7 mouse cellular contexts compared by ENCODE assay signal in genomic region chr13:76018844-76019400, GRCm38 (mm10). TPM values are rescaled to one million over a fixed set of nuclear protein-coding genes. Genes with fewer than 3 reads are reported as not detected.
DNase-seq lines count a peak whose midpoint lies in the region; ATAC-seq and TF ChIP-seq lines count a peak whose summit lies in the region.

No protein-coding gene starts in this region.

- no peak for DNase-seq in testis, postnatal 10 days (ENCODE audit: low spot score)
- no peak for DNase-seq in intestine, embryonic 14.5 days (ENCODE audit: low spot score)
- no peak for DNase-seq in cerebellum, adult 8-10 months
- no peak for DNase-seq in spleen, postnatal 14 days (ENCODE audit: low spot score in 2 of 2)

- peak overlapping the region; percentile 94 for H3K4me3 ChIP-seq in testis, adult 2 months (ENCODE audit: control insufficient read depth, low read depth, low read length)
- peak overlapping the region; percentile 83 for H3K4me3 ChIP-seq in erythroblast, embryonic 14.5 days (replicated peaks)
- H3K4me3 ChIP-seq in intestine, embryonic 14.5 days (ENCODE audit: low read depth, low read length), result peak overlapping the region; percentile 81
- H3K4me3 ChIP-seq in midbrain, embryonic 16.5 days (ENCODE audit: low read depth, low read length), result peak overlapping the region; percentile 82

- no peak for TF ChIP-seq POLR2A in testis, adult 2 months (IDR thresholded peaks at IDR 0.05; ENCODE audit: control insufficient read depth, low read depth, low read length)

- no peak for TF ChIP-seq CTCF in testis, adult 2 months (IDR thresholded peaks at IDR 0.05; ENCODE audit: control insufficient read depth, insufficient read depth, insufficient replicate concordance, low read depth, low read length)

- ATAC-seq in intestine, embryonic 14.5 days (replicated peaks; ENCODE audit: low FRiP score, low TSS enrichment, low read depth), result peak; percentile 72
- peak; percentile 75 for ATAC-seq in midbrain, embryonic 16.5 days

- peak overlapping the region; percentile 39; the same call in 1 of the 2 replicates for H3K9ac ChIP-seq in intestine, embryonic 14.5 days (ENCODE audit: low read length)
- no peak overlapping the region for H3K9ac ChIP-seq in midbrain, embryonic 16.5 days (ENCODE audit: low read depth, low read length)

- no peaks in the 10 kb centered on the region for H3K27me3 ChIP-seq in testis, adult 2 months (ENCODE audit: control insufficient read depth, insufficient read depth, low read length)
- peaks cover 2% of the 10 kb centered on the region; the same call in 1 of the 2 replicates for H3K27me3 ChIP-seq in erythroblast, embryonic 14.5 days (ENCODE audit: control insufficient read depth)
- no peaks in the 10 kb centered on the region for H3K27me3 ChIP-seq in intestine, embryonic 14.5 days (replicated peaks; ENCODE audit: control insufficient read depth, insufficient read depth, low read length)
- no peaks in the 10 kb centered on the region for H3K27me3 ChIP-seq in midbrain, embryonic 16.5 days (ENCODE audit: control insufficient read depth, insufficient read depth, low read depth, low read length)

- H3K4me1 ChIP-seq in testis, adult 2 months (ENCODE audit: control insufficient read depth, insufficient read depth, low read length), result no peaks in the 10 kb centered on the region; the same call in 1 of the 2 replicates
- H3K4me1 ChIP-seq in erythroblast, embryonic 14.5 days (ENCODE audit: control insufficient read depth), result peaks cover 27% of the 10 kb centered on the region
- H3K4me1 ChIP-seq in intestine, embryonic 14.5 days (replicated peaks; ENCODE audit: control insufficient read depth, insufficient read depth, low read length), result peaks cover 7% of the 10 kb centered on the region; the same call in 1 of the 2 replicates
- peaks cover 8% of the 10 kb centered on the region for H3K4me1 ChIP-seq in midbrain, embryonic 16.5 days (ENCODE audit: control insufficient read depth, insufficient read depth, low read length)

- H3K4me2 ChIP-seq in intestine, embryonic 14.5 days (ENCODE audit: low read length), result peak overlapping the region; percentile 76
- peak overlapping the region; percentile 76 for H3K4me2 ChIP-seq in midbrain, embryonic 16.5 days (ENCODE audit: low read length)

- WGBS in intestine, embryonic 14.5 days, result 45% methylated on average over 5 of the region's 5 CpGs
- 45% methylated on average over 5 of the region's 5 CpGs for WGBS in midbrain, embryonic 16.5 days

- H3K9me3 ChIP-seq in erythroblast, embryonic 14.5 days (ENCODE audit: control insufficient read depth, low read length), result no peaks in the 10 kb centered on the region
- no peaks in the 10 kb centered on the region for H3K9me3 ChIP-seq in intestine, embryonic 14.5 days (ENCODE audit: control insufficient read depth, low read length)
- no peaks in the 10 kb centered on the region for H3K9me3 ChIP-seq in midbrain, embryonic 16.5 days (replicated peaks; ENCODE audit: control insufficient read depth, low read length, poor library complexity, severe bottlenecking)

- H3K27ac ChIP-seq in testis, adult 2 months (ENCODE audit: control insufficient read depth, insufficient read depth, low read depth, low read length), result peak overlapping the region; percentile 29; the same call in 1 of the 2 replicates
- H3K27ac ChIP-seq in intestine, embryonic 14.5 days (ENCODE audit: low read depth), result peak overlapping the region; percentile 95; the same call in 1 of the 2 replicates
- H3K27ac ChIP-seq in midbrain, embryonic 16.5 days (ENCODE audit: low read length), result no peak overlapping the region

- H3K36me3 ChIP-seq in testis, adult 2 months (ENCODE audit: control insufficient read depth, insufficient read depth, low read length), result no peaks in the 10 kb centered on the region
- peaks cover 2% of the 10 kb centered on the region for H3K36me3 ChIP-seq in erythroblast, embryonic 14.5 days (ENCODE audit: control insufficient read depth)
- no peaks in the 10 kb centered on the region for H3K36me3 ChIP-seq in intestine, embryonic 14.5 days (ENCODE audit: control insufficient read depth, insufficient read depth, low read length)
- no peaks in the 10 kb centered on the region for H3K36me3 ChIP-seq in midbrain, embryonic 16.5 days (ENCODE audit: control insufficient read depth, insufficient read depth, low read length)

RNA-seq across cellular contexts. Expression of gene Rfesd, which starts 0.4 kb away (rescaled TPM):
- 10.1 and 14.3 TPM in 2 replicates for polyA plus RNA-seq in testis, adult 2 months (2012; rRNA removed)
- 0.90 and 1.3 TPM in 2 replicates for polyA plus RNA-seq in erythroblast, embryonic 14.5 days (2012)
- polyA plus RNA-seq in intestine, embryonic 14.5 days (2014; fragmentation: Nextera tagmentation; extraction: Ambion mirVana), result 15.3 and 16.0 TPM in 2 replicates
- polyA plus RNA-seq in midbrain, embryonic 16.5 days (2015; fragmentation: Nextera tagmentation; extraction: Ambion mirVana), result 18.2 and 19.1 TPM in 2 replicates

RNA-seq across cellular contexts. Expression of gene Gpr150, which starts 37.9 kb away (rescaled TPM):
- polyA plus RNA-seq in testis, adult 2 months (2012; rRNA removed), result not detected in 2 replicates
- 0.62 and 0.78 TPM in 2 replicates for polyA plus RNA-seq in erythroblast, embryonic 14.5 days (2012)
- 0.11 and 0.19 TPM in 2 replicates for polyA plus RNA-seq in intestine, embryonic 14.5 days (2014; fragmentation: Nextera tagmentation; extraction: Ambion mirVana)
- 2.7 and 3.4 TPM in 2 replicates for polyA plus RNA-seq in midbrain, embryonic 16.5 days (2015; fragmentation: Nextera tagmentation; extraction: Ambion mirVana)

RNA-seq across cellular contexts. Expression of gene Spata9, which starts 52.0 kb away (rescaled TPM):
- 94.7 and 110 TPM in 2 replicates for polyA plus RNA-seq in testis, adult 2 months (2012; rRNA removed)
- polyA plus RNA-seq in erythroblast, embryonic 14.5 days (2012), result not detected in 2 replicates
- polyA plus RNA-seq in intestine, embryonic 14.5 days (2014; fragmentation: Nextera tagmentation; extraction: Ambion mirVana), result 0.34 and 0.35 TPM in 2 replicates
- 3.4 and 4.2 TPM in 2 replicates for polyA plus RNA-seq in midbrain, embryonic 16.5 days (2015; fragmentation: Nextera tagmentation; extraction: Ambion mirVana)

Comparison
In these comparisons a context has a peak if more than half of its experiments do, and no peak if none do; other contexts are left out.
1. RNA of gene Spata9, which starts 52.0 kb away (polyA plus RNA-seq): 94.7 to 110 TPM in testis, adult 2 months; 3.4 to 4.2 TPM in midbrain, embryonic 16.5 days, 0.34 to 0.35 TPM in intestine, embryonic 14.5 days and not detected in erythroblast, embryonic 14.5 days; every median in the first group is over 10 times any median in the second.
2. Peak in every context shown above with its lines, with median percentiles within 50 percentile points of each other: H3K4me3 ChIP-seq.